Mouse (Mus musculus) heart, embryonic 12.5 days (tissue): Measurements from ENCODE around the gene Dapk3. TPM values are rescaled to one million over a fixed set of nuclear protein-coding genes. Genes with fewer than 3 reads are reported as not detected.

Experiments used
- ATAC-seq: fragments of 200-750 bp; cut with Nextera tagmentation; 2 replicates; pipeline ENCODE4 v1.8.0; 2017; ENCODE audit warnings: moderate TSS enrichment, moderate library complexity; ENCODE audit not compliant: insufficient number of reproducible peaks, low FRiP score
- H3K27ac ChIP-seq: fragments of 300-500 bp; sonication (generic); 2 replicates; pipeline ENCODE4 v1.5.1; 2016; ENCODE audit warnings: mild to moderate bottlenecking, moderate library complexity; ENCODE audit not compliant: poor library complexity, severe bottlenecking
- H3K27me3 ChIP-seq: fragments of 300-500 bp; sonication (generic); replicated peaks from 2 replicates; pipeline ENCODE4 v1.6.1; 2016; ENCODE audit warnings: mild to moderate bottlenecking, moderate library complexity
- H3K36me3 ChIP-seq: fragments of 300-500 bp; sonication (generic); 2 replicates; pipeline ENCODE4 v1.6.1; 2016; ENCODE audit warnings: mild to moderate bottlenecking, moderate library complexity
- H3K4me1 ChIP-seq: fragments of 300-500 bp; sonication (generic); replicated peaks from 2 replicates; pipeline ENCODE4 v1.6.1; 2016; ENCODE audit warnings: mild to moderate bottlenecking
- H3K4me2 ChIP-seq: fragments of 300-500 bp; sonication (generic); 2 replicates; pipeline ENCODE4 v1.6.1; 2016; ENCODE audit warnings: mild to moderate bottlenecking, moderate library complexity
- H3K4me3 ChIP-seq: fragments of 300-500 bp; sonication (generic); 2 replicates; pipeline ENCODE4 v1.5.1; 2016; ENCODE audit warnings: mild to moderate bottlenecking
- H3K9ac ChIP-seq: fragments of 300-500 bp; sonication (generic); 2 replicates; pipeline ENCODE4 v1.6.1; 2016; ENCODE audit warnings: mild to moderate bottlenecking, moderate library complexity
- H3K9me3 ChIP-seq: fragments of 300-500 bp; sonication (generic); replicated peaks from 2 replicates; pipeline ENCODE4 v1.6.1; 2016; ENCODE audit warnings: mild to moderate bottlenecking, moderate library complexity
- WGBS: fragments of 180-500 bp; shearing (Covaris S2); methylation state at CpG from one replicate; pipeline ENCODE4 v1.1.7; 2016; 5-methylcytosine and 5-hydroxymethylcytosine counted together
- polyA plus RNA-seq: library from polyadenylated mRNA; unstranded; fragments of >200 nt; fragmentation: Nextera tagmentation; extraction: Ambion mirVana; gene quantifications from 2 replicates; pipeline ENCODE4 v1.2.1, GENCODE M21; 2016

Gene Dapk3
- polyA plus RNA-seq, 1 experiment from 2014 or later = 62.8 TPM

GRCm38 (mm10) chr10:81192968-81193501 is 10.2 kb downstream of the Dapk3 start:
- peaks cover 45% of the 10 kb centered on the region for H3K4me1 ChIP-seq
- no peaks in the 10 kb centered on the region for H3K9me3 ChIP-seq
- H3K9ac ChIP-seq = peak overlapping the region; percentile 84
- H3K27ac ChIP-seq = peak overlapping the region; percentile 93
- 0 out of 2 replicates have a peak, but pooled peaks have one; percentile 5 for ATAC-seq
- 6% methylated on average over 19 of the region's 19 CpGs for WGBS
- H3K36me3 ChIP-seq = peaks cover 26% of the 10 kb centered on the region
- peak overlapping the region; percentile 54 for H3K4me3 ChIP-seq
- peaks cover 18% of the 10 kb centered on the region; the same call in 1 of the 2 replicates for H3K27me3 ChIP-seq
- peak overlapping the region; percentile 89 for H3K4me2 ChIP-seq

- ATAC-seq = peak; percentile 29
- WGBS = 10% methylated on average over 37 of the region's 37 CpGs
- Histone ChIP-seq H3K4me3 (peak overlapping the region; percentile 54), H3K9me3 (no peaks in the 10 kb centered on the region), H3K27me3 (peaks cover 18% of the 10 kb centered on the region; the same call in 1 of the 2 replicates), H3K4me2 (peak overlapping the region; percentile 70), H3K4me1 (peaks cover 53% of the 10 kb centered on the region), H3K27ac (peak overlapping the region; percentile 99), H3K9ac (peak overlapping the region; percentile 90), H3K36me3 (peaks cover 17% of the 10 kb centered on the region)
Observed at GRCm38 (mm10) chr10:81193991-81194774, 11.4 kb downstream of the Dapk3 start.

- Histone ChIP-seq H3K9ac (peak overlapping the region; percentile 90), H3K27ac (peak overlapping the region; percentile 99), H3K4me2 (peak overlapping the region; percentile 70), H3K27me3 (peaks cover 18% of the 10 kb centered on the region; the same call in 1 of the 2 replicates), H3K4me1 (peaks cover 59% of the 10 kb centered on the region), H3K9me3 (no peaks in the 10 kb centered on the region), H3K36me3 (peaks cover 9% of the 10 kb centered on the region), H3K4me3 (peak overlapping the region; percentile 54)
- ATAC-seq = no peak
- 39% methylated on average over 4 of the region's 4 CpGs for WGBS
Observed at GRCm38 (mm10) chr10:81195300-81195699, 12.5 kb downstream of the Dapk3 start.

- Histone ChIP-seq H3K9me3 (no peaks in the 10 kb centered on the region), H3K4me2 (peak overlapping the region; percentile 70), H3K9ac (peak overlapping the region; percentile 90), H3K4me3 (peak overlapping the region; percentile 54), H3K36me3 (no peaks in the 10 kb centered on the region), H3K27me3 (peaks cover 18% of the 10 kb centered on the region; the same call in 1 of the 2 replicates), H3K4me1 (peaks cover 60% of the 10 kb centered on the region), H3K27ac (peak overlapping the region; percentile 99)
- no peak for ATAC-seq
- 51% methylated on average over 11 of the region's 11 CpGs for WGBS
Observed at GRCm38 (mm10) chr10:81196470-81197065, 13.8 kb downstream of the Dapk3 start.

GRCm38 (mm10) chr10:81197305-81197704 is 14.5 kb downstream of the Dapk3 start:
- Histone ChIP-seq H3K4me1 (peaks cover 61% of the 10 kb centered on the region), H3K9ac (peak overlapping the region; percentile 90), H3K9me3 (no peaks in the 10 kb centered on the region), H3K36me3 (no peaks in the 10 kb centered on the region), H3K27ac (peak overlapping the region; percentile 99), H3K27me3 (peaks cover 18% of the 10 kb centered on the region; the same call in 1 of the 2 replicates), H3K4me3 (0 out of 2 replicates have a peak overlapping the region, but pooled peaks have one; percentile 54), H3K4me2 (peak overlapping the region; percentile 70)
- WGBS = 30% methylated on average over 6 of the region's 6 CpGs
- no peak for ATAC-seq

GRCm38 (mm10) chr10:81198230-81198629 is 15.4 kb downstream of the Dapk3 start:
- 2% methylated on average over 9 of the region's 9 CpGs for WGBS
- peaks cover 63% of the 10 kb centered on the region for H3K4me1 ChIP-seq

GRCm38 (mm10) chr10:81198990-81199389 is 16.2 kb downstream of the Dapk3 start:
- Histone ChIP-seq H3K4me2 (no peak overlapping the region), H3K4me1 (peaks cover 64% of the 10 kb centered on the region), H3K4me3 (no peak overlapping the region), H3K9ac (peak overlapping the region; percentile 61), H3K27me3 (peaks cover 18% of the 10 kb centered on the region; the same call in 1 of the 2 replicates), H3K27ac (peak overlapping the region; percentile 94), H3K9me3 (no peaks in the 10 kb centered on the region), H3K36me3 (no peaks in the 10 kb centered on the region)
- no peak for ATAC-seq
- WGBS = 77% methylated on average over 6 of the region's 6 CpGs

More at GRCm38 (mm10) chr10:81198230-81198629, 15.4 kb downstream of the Dapk3 start:
- no peak overlapping the region for H3K4me2 ChIP-seq
- no peaks in the 10 kb centered on the region for H3K36me3 ChIP-seq
- no peaks in the 10 kb centered on the region for H3K9me3 ChIP-seq
- H3K9ac ChIP-seq = peak overlapping the region; percentile 61; the same call in 1 of the 2 replicates
- ATAC-seq = no peak
- no peak overlapping the region for H3K4me3 ChIP-seq
- H3K27ac ChIP-seq = 0 out of 2 replicates have a peak overlapping the region, but pooled peaks have one; percentile 94
- peaks cover 18% of the 10 kb centered on the region; the same call in 1 of the 2 replicates for H3K27me3 ChIP-seq

- Histone ChIP-seq H3K9me3 (no peaks in the 10 kb centered on the region), H3K9ac (peak overlapping the region; percentile 61), H3K36me3 (no peaks in the 10 kb centered on the region), H3K4me3 (no peak overlapping the region), H3K4me2 (no peak overlapping the region), H3K27ac (peak overlapping the region; percentile 94), H3K27me3 (peaks cover 9% of the 10 kb centered on the region; the same call in 1 of the 2 replicates), H3K4me1 (peaks cover 66% of the 10 kb centered on the region)
- 73% methylated on average over 13 of the region's 13 CpGs for WGBS
- ATAC-seq = no peak
Observed at GRCm38 (mm10) chr10:81200141-81200540, 17.3 kb downstream of the Dapk3 start.

GRCm38 (mm10) chr10:81200605-81201287 is 17.9 kb downstream of the Dapk3 start:
- H3K27ac ChIP-seq = peak overlapping the region; percentile 94

More at GRCm38 (mm10) chr10:81200605-81201287, 17.9 kb downstream of the Dapk3 start:
- H3K4me2 ChIP-seq = peak overlapping the region; percentile 50; the same call in 1 of the 2 replicates
- no peaks in the 10 kb centered on the region for H3K36me3 ChIP-seq
- H3K27me3 ChIP-seq = peaks cover 6% of the 10 kb centered on the region; the same call in 1 of the 2 replicates
- H3K9me3 ChIP-seq = no peaks in the 10 kb centered on the region
- no peak overlapping the region for H3K4me3 ChIP-seq
- peaks cover 66% of the 10 kb centered on the region for H3K4me1 ChIP-seq
- WGBS = 64% methylated on average over 20 of the region's 20 CpGs
- peak overlapping the region; percentile 61 for H3K9ac ChIP-seq
- ATAC-seq = no peak
